25 mouse cellular contexts compared by ENCODE assay signal in genomic region chr16:9873001-9873400, GRCm38 (mm10).
"Had no signal": no experiment of that assay in that cellular context is flagged by ENCODE, and none has a peak within 500 bp of the region (broad histone marks: within the 10 kb centered on the region; RNA-seq: fewer than 3 reads in every experiment).

No protein-coding gene starts in this region.

- H3K27ac ChIP-seq: heart, embryonic 10.5 days; heart, embryonic 13.5 days; heart, embryonic 15.5 days; hindbrain, embryonic 13.5 days; hindbrain, embryonic 15.5 days; hindbrain, postnatal 0 days; kidney, embryonic 15.5 days; kidney, postnatal 0 days; limb, embryonic 13.5 days; limb, embryonic 15.5 days; liver, embryonic 12.5 days; liver, embryonic 14.5 days had no signal

- DNase-seq: gastrocnemius, postnatal 14 days; gastrocnemius, postnatal 36 days; heart, adult 18-20 months; heart, postnatal 14 days; heart, postnatal 36 days; kidney, adult 11 months; kidney, adult 2 months; kidney, adult 9 months; kidney, postnatal 14 days; kidney, postnatal 36 days; layer of hippocampus, postnatal 36 days; left cerebral cortex, postnatal 4 days had no signal

- ATAC-seq: hindbrain, postnatal 0 days; intestine, embryonic 16.5 days; liver, embryonic 12.5 days had no signal

- H3K4me3 ChIP-seq: heart, embryonic 10.5 days; heart, embryonic 13.5 days; heart, embryonic 15.5 days; hindbrain, embryonic 13.5 days; hindbrain, embryonic 15.5 days; kidney, embryonic 15.5 days; limb, embryonic 13.5 days; limb, embryonic 15.5 days; liver, embryonic 12.5 days had no signal
